Mouse (Mus musculus) limb, embryonic 11.5 days (tissue): Measurements from ENCODE around the gene Rilp. TPM values are rescaled to one million over a fixed set of nuclear protein-coding genes. Genes with fewer than 3 reads are reported as not detected.

Source experiments
- ATAC-seq: fragments of 200-750 bp; cut with Nextera tagmentation; 2 replicates; pipeline ENCODE4 v1.8.0; 2017; ENCODE audit warnings: low read depth; ENCODE audit not compliant: insufficient number of reproducible peaks, low FRiP score, low TSS enrichment
- DNase-seq: peaks from one replicate; pipeline ENCODE4 v3.0.0-alpha.2; 2015; ENCODE audit warnings: low spot score
- H3K27ac ChIP-seq: fragments of 300-500 bp; sonication (generic); replicated peaks from 2 replicates; pipeline ENCODE4 v1.5.1; 2014; ENCODE audit warnings: low read depth, mild to moderate bottlenecking, low read length
- H3K27me3 ChIP-seq: fragments of 300-500 bp; sonication (generic); 2 replicates; pipeline ENCODE4 v1.6.1; 2014; ENCODE audit warnings: mild to moderate bottlenecking, low read length, mixed read lengths; ENCODE audit not compliant: control insufficient read depth, insufficient read depth
- H3K36me3 ChIP-seq: fragments of 300-500 bp; sonication (generic); 2 replicates; pipeline ENCODE4 v1.6.1; 2014; ENCODE audit warnings: mild to moderate bottlenecking, low read length, moderate library complexity, mixed read lengths; ENCODE audit not compliant: control insufficient read depth, insufficient read depth
- H3K4me1 ChIP-seq: fragments of 300-500 bp; sonication (generic); 2 replicates; pipeline ENCODE4 v1.6.1; 2014; ENCODE audit warnings: low read length, mixed read lengths; ENCODE audit not compliant: control insufficient read depth, insufficient read depth
- H3K4me2 ChIP-seq: fragments of 300-500 bp; sonication (generic); 2 replicates; pipeline ENCODE4 v1.6.1; 2014; ENCODE audit warnings: low read depth, mild to moderate bottlenecking, moderate library complexity; ENCODE audit not compliant: severe bottlenecking
- H3K4me3 ChIP-seq: fragments of 300-500 bp; sonication (generic); 2 replicates; pipeline ENCODE4 v1.5.1; 2014; ENCODE audit warnings: low read depth, low read length
- H3K9ac ChIP-seq: fragments of 300-500 bp; sonication (generic); 2 replicates; pipeline ENCODE4 v1.6.1; 2014; ENCODE audit warnings: mild to moderate bottlenecking, low read length
- H3K9me3 ChIP-seq: fragments of 300-500 bp; sonication (generic); 2 replicates; pipeline ENCODE4 v1.6.1; 2016; ENCODE audit warnings: low read length; ENCODE audit not compliant: control insufficient read depth
- WGBS: fragments of 180-500 bp; shearing (Covaris S2); extraction: QIAGEN DNeasy Blood & Tissue Kit; methylation state at CpG from one replicate; pipeline ENCODE4 v1.1.7; 2014; 5-methylcytosine and 5-hydroxymethylcytosine counted together
- polyA plus RNA-seq: library from polyadenylated mRNA; unstranded; fragments of >200 nt; fragmentation: Nextera tagmentation; extraction: Ambion mirVana; gene quantifications from 2 replicates; pipeline ENCODE4 v1.2.1, GENCODE M21; 2014

Rilp gene
- polyA plus RNA-seq, 1 experiment from 2014 or later, result 0.59 TPM

GRCm38 (mm10) chr11:75538970-75539299 is 29.0 kb downstream of the Rilp start:
- DNase-seq (no peak), ATAC-seq (no peak)
- no peak overlapping the region for H3K4me2 ChIP-seq
- H3K27ac ChIP-seq, result no peak overlapping the region
- H3K4me1 ChIP-seq, result peaks cover 7% of the 10 kb centered on the region
- H3K4me3 ChIP-seq, result no peak overlapping the region
- no peaks in the 10 kb centered on the region for H3K27me3 ChIP-seq
- no peaks in the 10 kb centered on the region for H3K9me3 ChIP-seq
- 94% methylated on average over 13 of the region's 13 CpGs for WGBS
- no peak overlapping the region for H3K9ac ChIP-seq
- no peaks in the 10 kb centered on the region for H3K36me3 ChIP-seq

- Histone ChIP-seq H3K27me3 (no peaks in the 10 kb centered on the region), H3K4me1 (peaks cover 7% of the 10 kb centered on the region), H3K36me3 (no peaks in the 10 kb centered on the region), H3K4me3 (no peak overlapping the region), H3K9me3 (no peaks in the 10 kb centered on the region), H3K4me2 (no peak overlapping the region), H3K9ac (no peak overlapping the region), H3K27ac (no peak overlapping the region)
- ATAC-seq, result no peak
- 81% methylated on average over 8 of the region's 8 CpGs for WGBS
- no peak for DNase-seq
Measured at GRCm38 (mm10) chr11:75540209-75540608, 30.3 kb downstream of the Rilp start.

GRCm38 (mm10) chr11:75540710-75541581 is 31.1 kb downstream of the Rilp start:
- ATAC-seq (no peak), DNase-seq (no peak)
- no peak overlapping the region for H3K4me2 ChIP-seq
- H3K27me3 ChIP-seq, result no peaks in the 10 kb centered on the region
- H3K4me1 ChIP-seq, result peaks cover 7% of the 10 kb centered on the region
- no peak overlapping the region for H3K27ac ChIP-seq
- 81% methylated on average over 19 of the region's 19 CpGs for WGBS
- no peak overlapping the region for H3K9ac ChIP-seq
- no peak overlapping the region for H3K4me3 ChIP-seq
- no peaks in the 10 kb centered on the region for H3K9me3 ChIP-seq
- H3K36me3 ChIP-seq, result no peaks in the 10 kb centered on the region

- H3K27ac ChIP-seq, result no peak overlapping the region
- WGBS, result 87% methylated on average over 9 of the region's 9 CpGs
- no peak overlapping the region for H3K4me2 ChIP-seq
- no peak overlapping the region for H3K9ac ChIP-seq
- H3K9me3 ChIP-seq, result no peaks in the 10 kb centered on the region
- no peaks in the 10 kb centered on the region for H3K4me1 ChIP-seq
- no peaks in the 10 kb centered on the region for H3K27me3 ChIP-seq
- H3K4me3 ChIP-seq, result no peak overlapping the region
- no peak for ATAC-seq
- DNase-seq, result no peak
- no peaks in the 10 kb centered on the region for H3K36me3 ChIP-seq
Measured at GRCm38 (mm10) chr11:75544713-75545112, 34.8 kb downstream of the Rilp start.

- no peak overlapping the region for H3K27ac ChIP-seq
- WGBS, result 84% methylated on average over 4 of the region's 4 CpGs
- H3K4me3 ChIP-seq, result no peak overlapping the region
- H3K9ac ChIP-seq, result no peak overlapping the region
- DNase-seq (no peak), ATAC-seq (no peak)
- no peaks in the 10 kb centered on the region for H3K27me3 ChIP-seq
- no peaks in the 10 kb centered on the region for H3K4me1 ChIP-seq
- no peak overlapping the region for H3K4me2 ChIP-seq
- H3K9me3 ChIP-seq, result no peaks in the 10 kb centered on the region
- no peaks in the 10 kb centered on the region for H3K36me3 ChIP-seq
Measured at GRCm38 (mm10) chr11:75546057-75546456, 36.2 kb downstream of the Rilp start.

GRCm38 (mm10) chr11:75549658-75550111 is 39.8 kb downstream of the Rilp start:
- no peak for DNase-seq
- no peak overlapping the region for H3K4me2 ChIP-seq
- no peaks in the 10 kb centered on the region for H3K36me3 ChIP-seq
- H3K4me1 ChIP-seq, result peaks cover 5% of the 10 kb centered on the region
- no peak for ATAC-seq
- no peaks in the 10 kb centered on the region for H3K27me3 ChIP-seq
- no peak overlapping the region for H3K4me3 ChIP-seq
- H3K27ac ChIP-seq, result no peak overlapping the region
- H3K9me3 ChIP-seq, result no peaks in the 10 kb centered on the region
- WGBS, result 50% methylated on average over 5 of the region's 5 CpGs
- no peak overlapping the region for H3K9ac ChIP-seq

GRCm38 (mm10) chr11:75550200-75550946 is 40.5 kb downstream of the Rilp start:
- Histone ChIP-seq H3K27ac (no peak overlapping the region), H3K9ac (no peak overlapping the region), H3K9me3 (no peaks in the 10 kb centered on the region), H3K4me1 (peaks cover 5% of the 10 kb centered on the region), H3K36me3 (no peaks in the 10 kb centered on the region), H3K4me2 (no peak overlapping the region), H3K4me3 (no peak overlapping the region), H3K27me3 (no peaks in the 10 kb centered on the region)
- DNase-seq, result no peak
- ATAC-seq, result no peak
- WGBS, result 75% methylated on average over 12 of the region's 12 CpGs

GRCm38 (mm10) chr11:75551321-75551720 is 41.4 kb downstream of the Rilp start:
- Histone ChIP-seq H3K4me3 (no peak overlapping the region), H3K27ac (no peak overlapping the region), H3K27me3 (no peaks in the 10 kb centered on the region), H3K36me3 (no peaks in the 10 kb centered on the region), H3K4me2 (no peak overlapping the region), H3K9me3 (no peaks in the 10 kb centered on the region), H3K4me1 (peaks cover 5% of the 10 kb centered on the region), H3K9ac (no peak overlapping the region)
- WGBS, result 89% methylated on average over 5 of the region's 5 CpGs
- DNase-seq (no peak), ATAC-seq (no peak)
